Mouse (Mus musculus): ENCODE data around the gene Slc4a8.

Gene Slc4a8

GRCm38 (mm10) chr15:100761419-100762185, at the start of gene Slc4a8:
Slc4a8 (plus strand) TSS chr15:100761747.
- in situ Hi-C loops (cut with MboI; ENCODE audit: unreplicated experiment in 2 of 2): loop anchor here (5.0 to 25.0 kb wide), 7 partner anchors 66 to 551 kb away; no protein-coding TSS in a partner anchor

- in situ Hi-C loops (cut with MboI; ENCODE audit: unreplicated experiment in 2 of 2): no loop called here
These were observed 47.1 kb upstream of the Slc4a8 start for GRCm38 (mm10) chr15:100714470-100714869.

- in situ Hi-C loops (cut with MboI; ENCODE audit: unreplicated experiment in 2 of 2): no loop called here
These were observed 46.1 kb upstream of the Slc4a8 start for GRCm38 (mm10) chr15:100715399-100715993.

- in situ Hi-C loops (cut with MboI; ENCODE audit: unreplicated experiment in 2 of 2): no loop called here
These were observed 43.6 kb upstream of the Slc4a8 start for GRCm38 (mm10) chr15:100717933-100718332.

DNA sequence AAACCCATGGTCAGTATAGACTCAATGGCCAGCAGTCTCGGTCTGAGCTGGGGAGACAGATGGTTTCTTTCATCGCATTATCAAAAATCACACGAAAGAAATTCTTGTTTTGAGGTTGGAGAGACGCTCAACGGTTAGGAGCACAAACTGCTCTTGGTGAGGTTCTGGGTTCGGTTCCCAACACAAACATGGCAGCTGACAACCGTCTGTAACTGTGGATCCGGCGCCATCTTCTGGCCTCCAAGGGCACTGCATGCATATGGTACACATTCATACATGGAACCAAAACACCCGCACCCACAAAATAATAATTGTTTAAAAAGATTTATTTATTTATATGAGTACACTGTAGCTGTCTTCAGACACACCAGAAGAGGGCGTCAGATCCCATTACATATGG, 43.0 kb upstream of the Slc4a8 start:
- in situ Hi-C loops (cut with MboI; ENCODE audit: unreplicated experiment in 2 of 2): no loop called here

DNA sequence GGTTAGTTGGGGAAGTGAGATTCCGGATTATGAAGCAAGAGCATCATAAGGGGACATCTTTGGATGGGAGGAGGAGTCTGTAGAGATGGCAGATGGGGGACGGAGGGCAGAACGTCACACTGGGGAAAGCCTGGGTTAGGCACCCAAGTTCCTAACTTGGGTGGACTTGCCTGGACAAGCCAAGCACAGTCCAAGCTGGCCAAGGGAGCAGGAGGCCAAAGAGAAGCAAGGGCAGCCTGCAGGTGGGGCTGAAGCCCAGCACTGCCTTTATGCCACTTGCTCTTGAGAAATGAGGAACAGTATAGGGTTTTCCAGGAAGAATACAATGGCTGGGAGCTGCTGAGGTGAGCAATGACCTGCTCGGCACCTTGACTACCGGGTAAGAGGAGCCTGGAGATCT, 42.3 kb upstream of the Slc4a8 start:
- in situ Hi-C loops (cut with MboI; ENCODE audit: unreplicated experiment in 2 of 2): no loop called here

- in situ Hi-C loops (cut with MboI; ENCODE audit: unreplicated experiment in 2 of 2): no loop called here
These were observed 41.5 kb upstream of the Slc4a8 start for GRCm38 (mm10) chr15:100720066-100720465.

DNA sequence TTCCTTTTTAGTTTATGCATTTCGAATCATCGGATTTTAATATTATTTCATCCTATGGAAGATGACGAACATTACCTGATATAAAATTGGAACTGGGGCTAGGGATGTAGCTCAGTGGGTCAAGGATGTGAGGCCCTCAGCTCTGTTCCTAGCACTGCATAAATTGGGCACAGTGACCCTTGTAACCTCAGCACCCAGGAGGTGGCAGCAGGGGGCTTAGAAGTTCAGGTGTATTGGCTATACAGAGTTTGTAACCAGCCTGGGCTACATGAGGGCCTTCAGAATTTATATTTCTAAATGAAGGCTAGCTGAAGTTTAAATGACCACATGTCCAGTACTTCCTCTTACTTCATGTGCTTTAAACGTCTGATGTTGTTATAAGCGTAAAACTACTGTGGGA, 40.1 kb upstream of the Slc4a8 start:
- in situ Hi-C loops (cut with MboI; ENCODE audit: unreplicated experiment in 2 of 2): no loop called here

DNA sequence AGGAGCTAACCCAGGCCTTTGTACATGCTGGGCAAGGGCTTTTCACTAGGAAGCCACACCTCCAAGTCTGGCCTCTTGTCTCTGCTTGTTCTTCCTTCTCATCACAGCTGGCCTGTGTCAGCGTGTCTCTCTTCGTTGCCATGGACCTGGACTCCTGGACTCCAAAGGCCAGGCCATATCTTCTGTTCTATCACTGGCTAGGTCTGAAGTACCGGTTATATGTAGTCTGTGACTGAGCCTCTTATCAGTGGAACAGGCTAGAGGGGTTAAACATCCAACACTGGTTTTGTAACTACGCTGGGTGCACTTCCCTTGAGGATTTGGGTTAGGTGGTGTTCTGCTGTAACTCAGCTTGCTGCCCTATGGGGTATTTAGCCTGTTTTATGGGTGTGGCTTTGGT, 39.5 kb upstream of the Slc4a8 start:
- in situ Hi-C loops (cut with MboI; ENCODE audit: unreplicated experiment in 2 of 2): no loop called here

DNA sequence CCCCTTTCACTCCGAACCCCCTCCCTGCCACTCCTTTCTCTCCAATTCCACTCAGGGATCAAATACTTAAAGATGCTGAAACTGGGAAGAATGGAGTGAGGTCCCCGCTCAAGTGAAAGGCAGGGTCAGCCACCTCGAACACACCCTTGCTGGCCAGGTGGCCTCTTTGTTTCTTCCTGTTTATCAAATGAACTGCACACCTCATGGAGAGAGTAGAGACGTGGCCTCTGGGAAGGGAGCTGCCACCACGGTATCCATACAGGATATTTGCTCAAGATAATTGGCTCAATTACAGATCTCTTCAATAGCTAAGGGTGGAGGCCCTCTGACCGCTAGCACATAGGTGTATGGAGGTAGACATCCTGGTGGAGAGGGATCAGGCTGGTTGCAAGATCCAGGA, 39.0 kb upstream of the Slc4a8 start:
- in situ Hi-C loops (cut with MboI; ENCODE audit: unreplicated experiment in 2 of 2): no loop called here

GRCm38 (mm10) chr15:100723505-100723904, 38.0 kb upstream of the Slc4a8 start:
- in situ Hi-C loops (cut with MboI; ENCODE audit: unreplicated experiment in 2 of 2): no loop called here

DNA sequence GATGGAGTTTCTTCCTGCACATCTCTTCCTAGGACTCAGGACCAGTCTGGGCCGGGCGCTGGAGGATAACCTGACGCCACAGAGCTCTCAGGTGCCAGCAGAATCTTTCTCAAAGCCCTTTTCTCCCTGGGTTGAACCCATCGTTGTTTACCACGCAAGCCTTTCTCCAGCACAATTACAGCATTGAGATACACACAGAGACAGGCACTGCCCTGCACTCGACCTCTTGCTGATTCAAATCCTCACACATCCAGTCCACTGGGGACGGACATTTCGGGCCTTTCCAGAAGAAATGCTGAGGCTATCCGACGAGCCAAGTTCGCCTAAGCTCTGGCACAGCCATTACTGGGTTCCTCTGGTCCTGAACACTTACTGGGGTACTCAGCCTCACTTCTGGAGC, 34.8 kb upstream of the Slc4a8 start:
- in situ Hi-C loops (cut with MboI; ENCODE audit: unreplicated experiment in 2 of 2): no loop called here

- in situ Hi-C loops (cut with MboI; ENCODE audit: unreplicated experiment in 2 of 2): no loop called here
These were observed 33.7 kb upstream of the Slc4a8 start for GRCm38 (mm10) chr15:100727834-100728233.

GRCm38 (mm10) chr15:100728586-100728985, 33.0 kb upstream of the Slc4a8 start:
- in situ Hi-C loops (cut with MboI; ENCODE audit: unreplicated experiment in 2 of 2): no loop called here

GRCm38 (mm10) chr15:100729281-100729985, 32.1 kb upstream of the Slc4a8 start, which contains the start of gene Galnt6:
Galnt6 (minus strand) TSS chr15:100729376.
- in situ Hi-C loops (cut with MboI; ENCODE audit: unreplicated experiment in 2 of 2): no loop called here

- in situ Hi-C loops (cut with MboI; ENCODE audit: unreplicated experiment in 2 of 2): no loop called here
These were observed 30.5 kb upstream of the Slc4a8 start for GRCm38 (mm10) chr15:100731081-100731480.

- in situ Hi-C loops (cut with MboI; ENCODE audit: unreplicated experiment in 2 of 2): no loop called here
These were observed 29.0 kb upstream of the Slc4a8 start for GRCm38 (mm10) chr15:100732580-100732979.

GRCm38 (mm10) chr15:100735095-100735952, 26.2 kb upstream of the Slc4a8 start:
- in situ Hi-C loops (cut with MboI; ENCODE audit: unreplicated experiment in 2 of 2): no loop called here

- in situ Hi-C loops (cut with MboI; ENCODE audit: unreplicated experiment in 2 of 2): no loop called here
These were observed 25.6 kb upstream of the Slc4a8 start for GRCm38 (mm10) chr15:100735953-100736300.

GRCm38 (mm10) chr15:100737667-100738066, 23.9 kb upstream of the Slc4a8 start:
- in situ Hi-C loops (cut with MboI; ENCODE audit: unreplicated experiment in 2 of 2): no loop called here

GRCm38 (mm10) chr15:100738351-100738781, 23.2 kb upstream of the Slc4a8 start:
- in situ Hi-C loops (cut with MboI; ENCODE audit: unreplicated experiment in 2 of 2): no loop called here

All from v-Abl transformed pro-B cells (cell line).